7 mouse cellular contexts compared by ENCODE assay signal in genomic region chr13:4666375-4667140, GRCm38 (mm10). TPM values are rescaled to one million over a fixed set of nuclear protein-coding genes. Genes with fewer than 3 reads are reported as not detected.
A peak's percentile ranks its signal among the peaks of the same experiment; 100 is the strongest.
DNase-seq lines count a peak whose midpoint lies in the region; ATAC-seq and TF ChIP-seq lines count a peak whose summit lies in the region.

No protein-coding gene starts in this region.

- 21% methylated on average over 11 of the region's 11 CpGs for WGBS in forebrain, embryonic 16.5 days
- 31% methylated on average over 11 of the region's 11 CpGs for WGBS in lung, postnatal 0 days

- no peak overlapping the region for H3K4me3 ChIP-seq in C2C12 (ENCODE audit: insufficient read depth, poor library complexity, severe bottlenecking)
- peak overlapping the region; percentile 14; the same call in 1 of the 2 replicates for H3K4me3 ChIP-seq in forebrain, embryonic 16.5 days (replicated peaks; ENCODE audit: low read length)
- no peak overlapping the region for H3K4me3 ChIP-seq in lung, postnatal 0 days (ENCODE audit: low read depth, low read length)

- H3K79me3 ChIP-seq in C2C12 (ENCODE audit: low read depth) = no peaks in the 10 kb centered on the region

- no peaks in the 10 kb centered on the region for H3K79me2 ChIP-seq in C2C12 (ENCODE audit: control insufficient read depth, insufficient read depth)

- H3K9me3 ChIP-seq in forebrain, embryonic 16.5 days (ENCODE audit: control insufficient read depth, low read length) = no peaks in the 10 kb centered on the region
- H3K9me3 ChIP-seq in lung, postnatal 0 days (ENCODE audit: low read length) = no peaks in the 10 kb centered on the region

- peak overlapping the region; percentile 34 for H3K4me2 ChIP-seq in forebrain, embryonic 16.5 days (ENCODE audit: low read length)
- H3K4me2 ChIP-seq in lung, postnatal 0 days (replicated peaks; ENCODE audit: low read depth, low read length) = no peak overlapping the region

- ATAC-seq in forebrain, embryonic 16.5 days = peak; percentile 91
- ATAC-seq in lung, postnatal 0 days = no peak

- no peak overlapping the region for H3K9ac ChIP-seq in forebrain, embryonic 16.5 days (replicated peaks; ENCODE audit: low read depth, low read length)
- H3K9ac ChIP-seq in lung, postnatal 0 days (replicated peaks; ENCODE audit: low read depth) = no peak overlapping the region

- H3ac ChIP-seq in C2C12 (ENCODE audit: control insufficient read depth, insufficient read length, low read depth) = no peak overlapping the region

- TF ChIP-seq CTCF in C2C12 (IDR thresholded peaks at IDR 0.05; ENCODE audit: control insufficient read depth, insufficient read depth, insufficient read length) = peak; percentile 6
- TF ChIP-seq CTCF in lung, postnatal 0 days (IDR thresholded peaks at IDR 0.05) = peak; percentile 75

- peak; percentile 66 for DNase-seq in 416B (ENCODE audit: low read depth)
- peak; percentile 54 for DNase-seq in brain, embryonic 18.5 days (ENCODE audit: low read depth, low spot score)
- peak; percentile 71 for DNase-seq in kidney, postnatal 10 days
- DNase-seq in lung, postnatal 0 days (ENCODE audit: low spot score) = peak; percentile 72
- peak; percentile 43 for DNase-seq in retina, postnatal 7 days (ENCODE audit: low read depth, low spot score)

- no peaks in the 10 kb centered on the region for H3K27me3 ChIP-seq in C2C12 (ENCODE audit: control insufficient read depth, insufficient read depth, insufficient read length)
- H3K27me3 ChIP-seq in forebrain, embryonic 16.5 days (replicated peaks; ENCODE audit: control insufficient read depth, insufficient read depth, low read length) = no peaks in the 10 kb centered on the region
- no peaks in the 10 kb centered on the region for H3K27me3 ChIP-seq in lung, postnatal 0 days (replicated peaks; ENCODE audit: insufficient read depth, low read length)

- TF ChIP-seq EP300 in lung, postnatal 0 days (IDR thresholded peaks at IDR 0.05) = no peak

- no peaks in the 10 kb centered on the region for H3K36me3 ChIP-seq in C2C12 (ENCODE audit: control insufficient read depth, insufficient read depth)
- H3K36me3 ChIP-seq in forebrain, embryonic 16.5 days (ENCODE audit: control insufficient read depth, insufficient read depth) = no peaks in the 10 kb centered on the region
- no peaks in the 10 kb centered on the region for H3K36me3 ChIP-seq in lung, postnatal 0 days (ENCODE audit: insufficient read depth, low read length)

- no peaks in the 10 kb centered on the region for H3K4me1 ChIP-seq in forebrain, embryonic 16.5 days (replicated peaks; ENCODE audit: control insufficient read depth, insufficient read depth, low read length)
- no peaks in the 10 kb centered on the region for H3K4me1 ChIP-seq in lung, postnatal 0 days (ENCODE audit: insufficient read depth, low read depth, low read length)

- H3K27ac ChIP-seq in forebrain, embryonic 16.5 days (ENCODE audit: low read length) = no peak overlapping the region
- no peak overlapping the region for H3K27ac ChIP-seq in lung, postnatal 0 days (ENCODE audit: low read length)

TF ChIP-seq in C2C12, 6 proteins besides CTCF, POLR2A, EP300 and RAD21:
- TF ChIP-seq CEBPB (IDR thresholded peaks at IDR 0.05; ENCODE audit: low read depth) = no peak
- no peak for TF ChIP-seq USF1 (IDR thresholded peaks at IDR 0.05; ENCODE audit: low read depth)

RNA-seq across cellular contexts. Expression of gene Akr1e1, which starts 57.6 kb away (rescaled TPM):
- 7.8 TPM for polyA plus RNA-seq in C2C12 (2012; fragmentation: generic; extraction: Trizol)
- polyA plus RNA-seq in forebrain, embryonic 16.5 days (2015; fragmentation: Nextera tagmentation; extraction: Ambion mirVana) = 45.3 and 48.0 TPM in 2 replicates
- polyA plus RNA-seq in lung, postnatal 0 days (2015; fragmentation: Nextera tagmentation; extraction: Ambion mirVana) = 22.7 and 27.5 TPM in 2 replicates
